Mouse (Mus musculus): ENCODE measurements around the gene Gsap. TPM values are rescaled to one million over a fixed set of nuclear protein-coding genes. Genes with fewer than 3 reads are reported as not detected.

Gsap gene
- total and polyA plus RNA-seq, 2 experiments = 13.3 to 45.5 TPM

- no peak for TF ChIP-seq CTCF (IDR thresholded peaks at IDR 0.05; ENCODE audit: low read depth, low read length)
- TF ChIP-seq POLR2A (IDR thresholded peaks at IDR 0.05; ENCODE audit: extremely low read depth, insufficient read depth, low read length) = no peak
- Histone ChIP-seq H3K27me3 (ENCODE audit: control insufficient read depth, insufficient read depth, low read length) (no peaks in the 10 kb centered on the region), H3K79me2 (ENCODE audit: control insufficient read depth, insufficient read depth, low read length) (no peaks in the 10 kb centered on the region), H3K36me3 (ENCODE audit: control insufficient read depth, insufficient read depth, low read length) (peaks cover 15% of the 10 kb centered on the region), H3K9ac (ENCODE audit: low read depth, low read length) (no peak overlapping the region), H3K4me1 (ENCODE audit: control insufficient read depth, insufficient read depth, low read length) (no peaks in the 10 kb centered on the region), H3K4me3 (ENCODE audit: insufficient read depth, low read depth, low read length) (no peak overlapping the region), H3K27ac (replicated peaks; ENCODE audit: insufficient read depth, low read depth, low read length) (no peak overlapping the region)
- 86% methylated on average over 8 of the region's 8 CpGs for WGBS
- DNase-seq (ENCODE audit: extremely low read depth, low read depth, low spot score) = no peak
Measured at GRCm38 (mm10) chr5:21295683-21296082, 109.6 kb downstream of the Gsap start.

GRCm38 (mm10) chr5:21299076-21299755 lies 113.2 kb downstream of the Gsap start:
- no peak for DNase-seq (ENCODE audit: extremely low read depth, low read depth, low spot score)
- no peak for TF ChIP-seq POLR2A (IDR thresholded peaks at IDR 0.05; ENCODE audit: extremely low read depth, insufficient read depth, low read length)
- Histone ChIP-seq H3K79me2 (ENCODE audit: control insufficient read depth, insufficient read depth, low read length) (no peaks in the 10 kb centered on the region), H3K27me3 (ENCODE audit: control insufficient read depth, insufficient read depth, low read length) (no peaks in the 10 kb centered on the region), H3K9ac (ENCODE audit: low read depth, low read length) (no peak overlapping the region), H3K36me3 (ENCODE audit: control insufficient read depth, insufficient read depth, low read length) (peaks cover 3% of the 10 kb centered on the region), H3K4me1 (ENCODE audit: control insufficient read depth, insufficient read depth, low read length) (no peaks in the 10 kb centered on the region), H3K27ac (replicated peaks; ENCODE audit: insufficient read depth, low read depth, low read length) (no peak overlapping the region), H3K4me3 (ENCODE audit: insufficient read depth, low read depth, low read length) (no peak overlapping the region)
- WGBS = 89% methylated on average over 21 of the region's 21 CpGs

- H3K27me3 ChIP-seq (ENCODE audit: control insufficient read depth, insufficient read depth, low read length) = no peaks in the 10 kb centered on the region
- no peak for DNase-seq (ENCODE audit: extremely low read depth, low read depth, low spot score)
- no peaks in the 10 kb centered on the region for H3K4me1 ChIP-seq (ENCODE audit: control insufficient read depth, insufficient read depth, low read length)
- no peaks in the 10 kb centered on the region; the same call in 1 of the 2 replicates for H3K36me3 ChIP-seq (ENCODE audit: control insufficient read depth, insufficient read depth, low read length)
- TF ChIP-seq POLR2A (IDR thresholded peaks at IDR 0.05; ENCODE audit: extremely low read depth, insufficient read depth, low read length) (no peak), CTCF (IDR thresholded peaks at IDR 0.05; ENCODE audit: low read depth, low read length) (no peak)
- no peak overlapping the region for H3K4me3 ChIP-seq (ENCODE audit: insufficient read depth, low read depth, low read length)
- no peak overlapping the region for H3K9ac ChIP-seq (ENCODE audit: low read depth, low read length)
- no peaks in the 10 kb centered on the region for H3K79me2 ChIP-seq (ENCODE audit: control insufficient read depth, insufficient read depth, low read length)
- H3K27ac ChIP-seq (replicated peaks; ENCODE audit: insufficient read depth, low read depth, low read length) = no peak overlapping the region
- 98% methylated on average over 3 of the region's 3 CpGs for WGBS
Measured at GRCm38 (mm10) chr5:21300058-21300457, 114.0 kb downstream of the Gsap start.

GRCm38 (mm10) chr5:21301011-21301410 lies 115.0 kb downstream of the Gsap start:
- H3K79me2 ChIP-seq (ENCODE audit: control insufficient read depth, insufficient read depth, low read length) = no peaks in the 10 kb centered on the region
- H3K4me1 ChIP-seq (ENCODE audit: control insufficient read depth, insufficient read depth, low read length) = no peaks in the 10 kb centered on the region
- TF ChIP-seq CTCF (IDR thresholded peaks at IDR 0.05; ENCODE audit: low read depth, low read length) = no peak
- TF ChIP-seq POLR2A (IDR thresholded peaks at IDR 0.05; ENCODE audit: extremely low read depth, insufficient read depth, low read length) = no peak
- no peaks in the 10 kb centered on the region for H3K27me3 ChIP-seq (ENCODE audit: control insufficient read depth, insufficient read depth, low read length)
- no peaks in the 10 kb centered on the region for H3K36me3 ChIP-seq (ENCODE audit: control insufficient read depth, insufficient read depth, low read length)
- no peak overlapping the region for H3K27ac ChIP-seq (replicated peaks; ENCODE audit: insufficient read depth, low read depth, low read length)
- no peak overlapping the region for H3K9ac ChIP-seq (ENCODE audit: low read depth, low read length)
- DNase-seq (ENCODE audit: extremely low read depth, low read depth, low spot score) = no peak
- WGBS = 73% methylated on average over 6 of the region's 6 CpGs
- no peak overlapping the region for H3K4me3 ChIP-seq (ENCODE audit: insufficient read depth, low read depth, low read length)

DNA sequence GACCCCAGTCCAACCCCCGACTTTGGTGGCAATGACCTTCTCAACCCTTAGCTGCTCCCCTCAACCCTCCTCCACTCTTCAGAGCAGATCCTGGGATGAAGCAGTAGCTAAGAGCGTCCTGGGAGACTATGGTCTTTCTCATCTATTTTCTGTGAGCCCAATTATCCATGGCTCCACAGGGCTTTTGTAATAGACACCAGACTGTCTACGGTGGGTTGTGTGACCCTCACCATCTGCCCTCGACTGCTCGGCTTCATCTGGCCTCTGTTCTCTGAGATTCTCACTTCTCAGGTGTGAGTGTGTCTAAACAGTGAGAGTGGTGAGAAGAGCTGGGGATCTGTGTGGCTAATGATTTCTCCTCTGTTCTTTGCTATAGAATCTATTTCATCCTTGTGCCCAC lies 121.1 kb downstream of the Gsap start:
- WGBS = 83% methylated on average over 5 of the region's 5 CpGs

DNA sequence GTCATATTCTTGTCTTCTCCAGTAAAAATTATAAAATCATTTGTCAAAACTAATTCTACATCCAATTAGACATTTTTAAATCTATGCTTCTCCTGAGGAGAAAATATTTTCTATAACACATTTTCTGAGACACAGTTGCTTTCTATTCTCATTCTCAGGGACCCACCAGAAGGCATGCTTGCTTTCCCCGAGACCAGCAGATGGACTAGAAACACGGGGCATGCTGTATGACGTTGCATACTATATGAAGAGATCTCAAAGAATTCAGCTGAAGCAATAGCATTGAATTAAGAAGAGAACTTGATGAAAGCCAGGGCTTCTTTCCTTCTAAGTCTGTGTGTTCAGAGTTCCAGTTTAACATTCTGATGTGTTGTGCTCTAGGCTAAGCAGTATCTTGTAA lies 128.6 kb downstream of the Gsap start:
- H3K9ac ChIP-seq (ENCODE audit: low read depth, low read length) = no peak overlapping the region
- H3K4me3 ChIP-seq (ENCODE audit: insufficient read depth, low read depth, low read length) = no peak overlapping the region
- H3K27me3 ChIP-seq (ENCODE audit: control insufficient read depth, insufficient read depth, low read length) = no peaks in the 10 kb centered on the region
- no peak for TF ChIP-seq POLR2A (IDR thresholded peaks at IDR 0.05; ENCODE audit: extremely low read depth, insufficient read depth, low read length)
- no peak for TF ChIP-seq CTCF (IDR thresholded peaks at IDR 0.05; ENCODE audit: low read depth, low read length)
- H3K27ac ChIP-seq (replicated peaks; ENCODE audit: insufficient read depth, low read depth, low read length) = no peak overlapping the region
- WGBS = 92% methylated on average over 3 of the region's 3 CpGs
- no peaks in the 10 kb centered on the region for H3K79me2 ChIP-seq (ENCODE audit: control insufficient read depth, insufficient read depth, low read length)
- no peaks in the 10 kb centered on the region for H3K36me3 ChIP-seq (ENCODE audit: control insufficient read depth, insufficient read depth, low read length)
- H3K4me1 ChIP-seq (ENCODE audit: control insufficient read depth, insufficient read depth, low read length) = no peaks in the 10 kb centered on the region
- no peak for DNase-seq (ENCODE audit: extremely low read depth, low read depth, low spot score)

More for the DNA sequence above, 121.1 kb downstream of the Gsap start:
- no peaks in the 10 kb centered on the region for H3K27me3 ChIP-seq (ENCODE audit: control insufficient read depth, insufficient read depth, low read length)
- H3K36me3 ChIP-seq (ENCODE audit: control insufficient read depth, insufficient read depth, low read length) = no peaks in the 10 kb centered on the region
- no peaks in the 10 kb centered on the region for H3K79me2 ChIP-seq (ENCODE audit: control insufficient read depth, insufficient read depth, low read length)
- H3K4me1 ChIP-seq (ENCODE audit: control insufficient read depth, insufficient read depth, low read length) = no peaks in the 10 kb centered on the region
- DNase-seq (ENCODE audit: extremely low read depth, low read depth, low spot score) = no peak
- H3K4me3 ChIP-seq (ENCODE audit: insufficient read depth, low read depth, low read length) = no peak overlapping the region
- no peak overlapping the region for H3K27ac ChIP-seq (replicated peaks; ENCODE audit: insufficient read depth, low read depth, low read length)
- TF ChIP-seq CTCF (IDR thresholded peaks at IDR 0.05; ENCODE audit: low read depth, low read length) (no peak), POLR2A (IDR thresholded peaks at IDR 0.05; ENCODE audit: extremely low read depth, insufficient read depth, low read length) (no peak)
- no peak overlapping the region for H3K9ac ChIP-seq (ENCODE audit: low read depth, low read length)

All from liver, adult 2 months (tissue).